Mouse (Mus musculus) myocyte (in vitro differentiated cells): ENCODE results near the gene Maco1.

Source experiments
- CEBPB ChIP-seq: IDR thresholded peaks from 2 replicates; pipeline ENCODE4 v1.6.1; 2011; ENCODE audit warnings: mild to moderate bottlenecking, moderate library complexity; ENCODE audit not compliant: poor library complexity, insufficient read depth, severe bottlenecking
- E2F4 ChIP-seq: IDR thresholded peaks from one replicate; pipeline ENCODE4 v1.6.1; 2011; ENCODE audit warnings: mild to moderate bottlenecking, control low read depth, moderate library complexity; ENCODE audit not compliant: insufficient read depth
- MAX ChIP-seq: IDR thresholded peaks from one replicate; pipeline ENCODE4 v1.6.1; 2011; ENCODE audit warnings: low read depth, mild to moderate bottlenecking, control low read depth
- MYOD1 ChIP-seq, 3 experiments: IDR thresholded peaks; one replicate each; pipeline ENCODE4 v1.6.1; 2011; ENCODE audit warnings: control low read depth in 2 of 3, low read depth in 2 of 3, mild to moderate bottlenecking in 2 of 3, moderate library complexity in 1 of 3; ENCODE audit not compliant: insufficient read length in 2 of 3, control insufficient read depth in 1 of 3
- MYOG ChIP-seq, 3 experiments: IDR thresholded peaks; one replicate each; pipeline ENCODE4 v1.6.1; 2011; ENCODE audit warnings: control low read depth in 2 of 3, low read depth in 2 of 3, mild to moderate bottlenecking in 2 of 3; ENCODE audit not compliant: insufficient read length in 2 of 3, control insufficient read depth in 1 of 3, insufficient read depth in 1 of 3
- POLR2A ChIP-seq: IDR thresholded peaks from one replicate; pipeline ENCODE4 v1.6.1; 2011; ENCODE audit warnings: low read depth, mild to moderate bottlenecking, control low read depth, moderate library complexity; ENCODE audit not compliant: insufficient read length
- POLR2AphosphoS2 ChIP-seq: IDR thresholded peaks from one replicate; pipeline ENCODE4 v1.6.1; 2011; ENCODE audit warnings: low read depth, control low read depth; ENCODE audit not compliant: insufficient read length
- TCF12 ChIP-seq: IDR thresholded peaks from one replicate; pipeline ENCODE4 v1.6.1; 2011; ENCODE audit warnings: mild to moderate bottlenecking, control low read depth; ENCODE audit not compliant: poor library complexity, insufficient read depth, severe bottlenecking
- TCF3 ChIP-seq: IDR thresholded peaks from one replicate; pipeline ENCODE4 v1.6.1; 2011; ENCODE audit warnings: low read depth, control low read depth; ENCODE audit not compliant: insufficient read length
- USF1 ChIP-seq: IDR thresholded peaks from one replicate; pipeline ENCODE4 v1.6.1; 2011; ENCODE audit warnings: low read depth, mild to moderate bottlenecking, control low read depth, moderate library complexity

GRCm38 (mm10) chr4:134776246-134776645 lies 76.9 kb downstream of the Maco1 start:
- no peak for TF ChIP-seq POLR2A
- TF ChIP-seq MYOG (IDR thresholded peaks at IDR 0.05; ENCODE audit: control insufficient read depth in 1 of 3, insufficient read depth in 1 of 3, insufficient read length in 2 of 3, low read depth in 2 of 3) = no peak
- no peak for TF ChIP-seq TCF3
- no peak for TF ChIP-seq MYOD1 (IDR thresholded peaks at IDR 0.05; ENCODE audit: control insufficient read depth in 1 of 3, insufficient read length in 2 of 3, low read depth in 2 of 3)
- no peak for TF ChIP-seq E2F4
- no peak for TF ChIP-seq USF1
- TF ChIP-seq TCF12 = no peak
- no peak for TF ChIP-seq MAX
- no peak for TF ChIP-seq POLR2AphosphoS2
- no peak for TF ChIP-seq CEBPB
